Mouse (Mus musculus) myocyte (in vitro differentiated cells): Measurements from ENCODE around the gene Lyve1.

ENCODE experiments used
- CEBPB ChIP-seq: IDR thresholded peaks from 2 replicates; pipeline ENCODE4 v1.6.1; 2011; ENCODE audit warnings: mild to moderate bottlenecking, moderate library complexity; ENCODE audit not compliant: poor library complexity, insufficient read depth, severe bottlenecking
- E2F4 ChIP-seq: IDR thresholded peaks from one replicate; pipeline ENCODE4 v1.6.1; 2011; ENCODE audit warnings: mild to moderate bottlenecking, control low read depth, moderate library complexity; ENCODE audit not compliant: insufficient read depth
- MAX ChIP-seq: IDR thresholded peaks from one replicate; pipeline ENCODE4 v1.6.1; 2011; ENCODE audit warnings: low read depth, mild to moderate bottlenecking, control low read depth
- MYOD1 ChIP-seq, 3 experiments: IDR thresholded peaks; one replicate each; pipeline ENCODE4 v1.6.1; 2011; ENCODE audit warnings: control low read depth in 2 of 3, low read depth in 2 of 3, mild to moderate bottlenecking in 2 of 3, moderate library complexity in 1 of 3; ENCODE audit not compliant: insufficient read length in 2 of 3, control insufficient read depth in 1 of 3
- MYOG ChIP-seq, 3 experiments: IDR thresholded peaks; one replicate each; pipeline ENCODE4 v1.6.1; 2011; ENCODE audit warnings: control low read depth in 2 of 3, low read depth in 2 of 3, mild to moderate bottlenecking in 2 of 3; ENCODE audit not compliant: insufficient read length in 2 of 3, control insufficient read depth in 1 of 3, insufficient read depth in 1 of 3
- POLR2A ChIP-seq: IDR thresholded peaks from one replicate; pipeline ENCODE4 v1.6.1; 2011; ENCODE audit warnings: low read depth, mild to moderate bottlenecking, control low read depth, moderate library complexity; ENCODE audit not compliant: insufficient read length
- POLR2AphosphoS2 ChIP-seq: IDR thresholded peaks from one replicate; pipeline ENCODE4 v1.6.1; 2011; ENCODE audit warnings: low read depth, control low read depth; ENCODE audit not compliant: insufficient read length
- REST ChIP-seq: IDR thresholded peaks from one replicate; pipeline ENCODE4 v1.6.1; 2011; ENCODE audit warnings: mild to moderate bottlenecking, control low read depth, moderate library complexity; ENCODE audit not compliant: insufficient read depth, insufficient read length
- SRF ChIP-seq: IDR thresholded peaks from one replicate; pipeline ENCODE4 v1.6.1; 2011; ENCODE audit warnings: low read depth; ENCODE audit not compliant: control insufficient read depth, insufficient read length
- TCF12 ChIP-seq: IDR thresholded peaks from one replicate; pipeline ENCODE4 v1.6.1; 2011; ENCODE audit warnings: mild to moderate bottlenecking, control low read depth; ENCODE audit not compliant: poor library complexity, insufficient read depth, severe bottlenecking
- TCF3 ChIP-seq: IDR thresholded peaks from one replicate; pipeline ENCODE4 v1.6.1; 2011; ENCODE audit warnings: low read depth, control low read depth; ENCODE audit not compliant: insufficient read length
- USF1 ChIP-seq: IDR thresholded peaks from one replicate; pipeline ENCODE4 v1.6.1; 2011; ENCODE audit warnings: low read depth, mild to moderate bottlenecking, control low read depth, moderate library complexity

DNA sequence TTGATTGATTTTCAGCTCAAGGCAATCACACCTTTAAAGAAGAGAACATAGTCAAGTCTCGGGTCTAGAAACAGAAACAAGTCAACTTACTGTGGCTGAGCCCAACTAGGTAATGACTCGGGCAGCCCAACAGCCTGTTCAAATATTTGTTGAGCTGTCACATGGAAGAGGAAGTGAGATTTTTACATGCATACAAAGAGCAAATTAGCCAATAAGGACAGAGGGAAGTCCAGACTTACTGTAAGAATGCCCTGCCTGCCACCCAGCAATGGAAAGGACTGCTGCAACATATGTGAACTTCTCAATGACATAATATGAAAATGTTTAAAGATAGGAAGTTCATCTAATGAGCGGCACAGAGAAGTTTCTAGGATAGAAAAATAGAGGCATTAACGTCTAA lies 22.7 kb downstream of the Lyve1 start:
- TF ChIP-seq E2F4 (no peak), MYOD1 (IDR thresholded peaks at IDR 0.05; ENCODE audit: control insufficient read depth in 1 of 3, insufficient read length in 2 of 3, low read depth in 2 of 3) (no peak), POLR2A (no peak), MAX (no peak), CEBPB (no peak), POLR2AphosphoS2 (no peak), SRF (no peak), USF1 (no peak), TCF12 (no peak), TCF3 (no peak), REST (no peak), MYOG (IDR thresholded peaks at IDR 0.05; ENCODE audit: control insufficient read depth in 1 of 3, insufficient read depth in 1 of 3, insufficient read length in 2 of 3, low read depth in 2 of 3) (no peak)
